Mouse (Mus musculus): ENCODE measurements around the gene Tprgl. TPM values are rescaled to one million over a fixed set of nuclear protein-coding genes. Genes with fewer than 3 reads are reported as not detected.

The Tprgl gene
- polyA plus RNA-seq, 1 experiment from 2014 or later, result 268 TPM

DNA sequence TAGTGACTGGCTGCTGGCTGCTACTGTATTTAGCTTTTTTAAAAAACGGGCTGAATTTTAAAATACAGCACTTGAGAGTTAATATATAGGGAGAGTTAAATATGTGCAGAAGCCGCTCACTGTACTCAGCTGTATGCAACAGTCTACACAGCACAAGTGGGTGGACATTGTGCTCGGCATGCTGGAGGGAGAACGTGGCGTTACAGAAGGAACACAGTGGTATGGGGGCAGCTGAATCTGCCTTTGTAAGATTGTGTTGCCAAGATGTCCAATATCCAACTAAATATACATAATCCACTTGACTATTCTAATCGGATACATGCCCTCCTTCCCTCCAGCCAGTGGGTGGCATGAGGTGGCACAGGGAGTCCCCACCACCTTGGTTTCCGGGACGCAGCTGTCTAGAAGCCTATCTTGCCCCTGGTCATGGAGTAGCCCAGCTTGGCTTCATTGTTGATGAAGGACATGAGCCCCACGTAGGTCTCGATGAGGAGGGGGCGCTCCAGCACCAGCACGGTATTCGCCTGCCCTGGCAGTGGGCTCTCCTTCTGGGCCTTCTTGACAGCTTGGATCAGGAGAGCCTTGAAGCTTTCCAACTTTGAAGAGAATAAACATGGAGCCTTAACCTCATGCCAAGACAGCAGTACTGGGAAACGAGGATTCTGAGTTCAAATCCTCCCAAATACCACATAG is 2.4 kb downstream of the Tprgl start:
- H3K27me3 ChIP-seq (replicated peaks; ENCODE audit: insufficient read depth, low read length), result no peaks in the 10 kb centered on the region
- 91% methylated on average over 14 of the region's 14 CpGs for WGBS
- H3K4me1 ChIP-seq (ENCODE audit: insufficient read depth, low read depth, low read length), result peaks cover 9% of the 10 kb centered on the region; the same call in 1 of the 2 replicates
- no peak overlapping the region for H3K4me2 ChIP-seq (replicated peaks; ENCODE audit: low read depth, low read length)
- H3K4me3 ChIP-seq (ENCODE audit: low read depth, low read length), result no peak overlapping the region
- DNase-seq (ENCODE audit: low spot score) (no peak), ATAC-seq (no peak)
- no peak for TF ChIP-seq CTCF (IDR thresholded peaks at IDR 0.05)
- no peak for TF ChIP-seq EP300 (IDR thresholded peaks at IDR 0.05)
- H3K9me3 ChIP-seq (ENCODE audit: low read length), result no peaks in the 10 kb centered on the region
- no peak overlapping the region for H3K9ac ChIP-seq (replicated peaks; ENCODE audit: low read depth)
- H3K27ac ChIP-seq (ENCODE audit: low read length), result no peak overlapping the region
- peaks cover 25% of the 10 kb centered on the region for H3K36me3 ChIP-seq (ENCODE audit: insufficient read depth, low read length)

DNA sequence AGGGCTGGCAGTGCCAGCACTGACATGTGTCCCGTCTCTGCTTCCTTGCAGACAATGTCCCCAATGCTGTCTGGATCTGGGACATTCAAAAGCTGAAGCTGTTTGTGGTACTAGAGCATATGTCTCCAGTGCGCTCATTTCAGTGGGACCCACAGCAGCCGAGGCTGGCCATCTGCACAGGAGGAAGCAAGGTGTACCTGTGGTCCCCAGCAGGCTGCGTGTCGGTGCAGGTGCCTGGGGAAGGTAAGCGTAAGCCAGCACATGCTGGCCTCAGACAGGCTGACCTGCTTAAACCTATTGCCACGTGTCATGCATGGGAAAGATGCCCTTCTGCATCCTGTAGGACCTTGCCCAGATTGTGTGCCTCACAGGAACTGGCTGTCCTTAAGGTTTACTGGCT is 4.4 kb downstream of the Tprgl start:
- peaks cover 6% of the 10 kb centered on the region; the same call in 1 of the 2 replicates for H3K4me1 ChIP-seq (ENCODE audit: insufficient read depth, low read depth, low read length)
- no peak overlapping the region for H3K4me2 ChIP-seq (replicated peaks; ENCODE audit: low read depth, low read length)
- H3K27me3 ChIP-seq (replicated peaks; ENCODE audit: insufficient read depth, low read length), result no peaks in the 10 kb centered on the region
- H3K36me3 ChIP-seq (ENCODE audit: insufficient read depth, low read length), result peaks cover 36% of the 10 kb centered on the region
- H3K27ac ChIP-seq (ENCODE audit: low read length), result no peak overlapping the region
- 79% methylated on average over 7 of the region's 7 CpGs for WGBS
- ATAC-seq, result no peak
- no peak for DNase-seq (ENCODE audit: low spot score)
- H3K9ac ChIP-seq (replicated peaks; ENCODE audit: low read depth), result no peak overlapping the region
- no peaks in the 10 kb centered on the region for H3K9me3 ChIP-seq (ENCODE audit: low read length)
- TF ChIP-seq EP300 (IDR thresholded peaks at IDR 0.05) (no peak), CTCF (IDR thresholded peaks at IDR 0.05) (no peak)
- no peak overlapping the region for H3K4me3 ChIP-seq (ENCODE audit: low read depth, low read length)

DNA sequence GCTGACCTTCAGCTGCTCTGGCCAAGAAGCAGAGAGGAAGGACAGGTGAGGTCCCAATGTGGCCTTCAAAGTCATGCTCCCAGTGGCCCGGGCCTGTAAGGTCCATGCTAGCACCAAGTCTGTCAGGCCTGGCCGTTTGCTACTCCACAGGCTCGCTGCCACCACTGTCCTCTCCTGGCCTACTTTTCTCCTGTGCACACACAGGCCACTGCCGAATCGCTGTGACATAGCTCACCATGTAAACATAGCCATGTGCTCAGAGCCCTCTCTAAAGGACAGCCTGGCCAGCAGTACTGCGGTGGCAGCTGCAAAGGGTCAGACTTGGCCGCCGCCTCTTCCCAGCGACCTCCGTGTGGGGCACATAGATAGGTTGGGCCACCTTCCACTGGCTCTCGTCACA is 6.4 kb downstream of the Tprgl start:
- ATAC-seq (no peak), DNase-seq (ENCODE audit: low spot score) (no peak)
- Histone ChIP-seq H3K27ac (ENCODE audit: low read length) (no peak overlapping the region), H3K27me3 (replicated peaks; ENCODE audit: insufficient read depth, low read length) (no peaks in the 10 kb centered on the region), H3K4me2 (replicated peaks; ENCODE audit: low read depth, low read length) (no peak overlapping the region), H3K4me3 (ENCODE audit: low read depth, low read length) (no peak overlapping the region), H3K36me3 (ENCODE audit: insufficient read depth, low read length) (peaks cover 36% of the 10 kb centered on the region), H3K9ac (replicated peaks; ENCODE audit: low read depth) (no peak overlapping the region), H3K9me3 (ENCODE audit: low read length) (no peaks in the 10 kb centered on the region), H3K4me1 (ENCODE audit: insufficient read depth, low read depth, low read length) (peaks cover under 1% of the 10 kb centered on the region; the same call in 1 of the 2 replicates)
- TF ChIP-seq CTCF (IDR thresholded peaks at IDR 0.05), result no peak
- no peak for TF ChIP-seq EP300 (IDR thresholded peaks at IDR 0.05)
- WGBS, result 57% methylated on average over 11 of the region's 11 CpGs

DNA sequence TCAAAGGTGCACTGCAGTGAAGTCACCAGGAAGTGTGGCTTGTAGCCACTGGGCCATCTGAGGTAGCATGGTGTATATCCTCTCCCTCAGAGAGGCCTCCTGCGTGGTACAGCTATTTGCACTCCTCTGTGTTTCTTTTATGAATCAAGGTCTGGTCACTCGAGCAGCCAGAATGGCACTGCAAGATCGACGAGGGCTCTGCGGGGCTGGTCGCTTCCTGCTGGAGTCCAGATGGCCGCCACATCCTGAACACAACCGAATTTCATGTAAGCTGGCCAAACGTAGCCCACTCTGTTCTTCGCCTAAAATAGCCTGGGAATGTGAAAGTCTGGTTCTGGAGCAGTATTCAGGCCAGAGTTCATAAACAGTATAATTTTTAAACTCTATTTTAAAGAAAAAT is 14.1 kb downstream of the Tprgl start:
- 73% methylated on average over 10 of the region's 10 CpGs for WGBS
- H3K4me1 ChIP-seq (ENCODE audit: insufficient read depth, low read depth, low read length), result peaks cover 7% of the 10 kb centered on the region; the same call in 1 of the 2 replicates
- TF ChIP-seq EP300 (IDR thresholded peaks at IDR 0.05), result no peak
- TF ChIP-seq CTCF (IDR thresholded peaks at IDR 0.05), result no peak
- no peak overlapping the region for H3K9ac ChIP-seq (replicated peaks; ENCODE audit: low read depth)
- peaks cover 4% of the 10 kb centered on the region; the same call in 1 of the 2 replicates for H3K27me3 ChIP-seq (replicated peaks; ENCODE audit: insufficient read depth, low read length)
- no peaks in the 10 kb centered on the region for H3K36me3 ChIP-seq (ENCODE audit: insufficient read depth, low read length)
- H3K27ac ChIP-seq (ENCODE audit: low read length), result no peak overlapping the region
- no peaks in the 10 kb centered on the region for H3K9me3 ChIP-seq (ENCODE audit: low read length)
- ATAC-seq (no peak), DNase-seq (ENCODE audit: low spot score) (no peak)
- H3K4me2 ChIP-seq (replicated peaks; ENCODE audit: low read depth, low read length), result no peak overlapping the region
- no peak overlapping the region for H3K4me3 ChIP-seq (ENCODE audit: low read depth, low read length)

DNA sequence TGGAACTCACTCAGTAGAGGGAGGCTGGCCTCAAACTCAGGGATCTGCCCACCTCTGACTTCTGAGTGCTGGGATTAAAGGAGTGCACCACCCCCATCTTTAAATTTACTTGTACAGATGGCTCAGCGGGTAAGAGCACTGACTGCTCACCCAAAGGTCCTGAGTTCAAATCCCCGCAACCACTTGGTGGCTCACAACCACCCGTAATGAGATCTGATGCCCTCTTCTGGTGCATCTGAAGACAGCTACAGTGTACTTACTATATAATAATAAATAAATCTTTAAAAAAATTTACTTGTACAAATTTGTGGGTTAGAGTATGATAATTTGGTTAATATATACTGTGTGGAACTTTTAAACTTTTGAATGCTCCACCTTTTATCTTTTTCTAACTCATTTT is 15.8 kb downstream of the Tprgl start:
- Histone ChIP-seq H3K4me2 (replicated peaks; ENCODE audit: low read depth, low read length) (no peak overlapping the region), H3K9ac (replicated peaks; ENCODE audit: low read depth) (no peak overlapping the region), H3K36me3 (ENCODE audit: insufficient read depth, low read length) (no peaks in the 10 kb centered on the region), H3K4me1 (ENCODE audit: insufficient read depth, low read depth, low read length) (peaks cover 18% of the 10 kb centered on the region), H3K27ac (ENCODE audit: low read length) (no peak overlapping the region), H3K9me3 (ENCODE audit: low read length) (no peaks in the 10 kb centered on the region), H3K4me3 (ENCODE audit: low read depth, low read length) (no peak overlapping the region), H3K27me3 (replicated peaks; ENCODE audit: insufficient read depth, low read length) (peaks cover 20% of the 10 kb centered on the region)
- ATAC-seq, result no peak
- WGBS, result 78% methylated on average over 3 of the region's 3 CpGs
- TF ChIP-seq EP300 (IDR thresholded peaks at IDR 0.05) (no peak), CTCF (IDR thresholded peaks at IDR 0.05) (0 out of 2 replicates have a peak, but pooled peaks have one; percentile 2)
- no peak for DNase-seq (ENCODE audit: low spot score)

DNA sequence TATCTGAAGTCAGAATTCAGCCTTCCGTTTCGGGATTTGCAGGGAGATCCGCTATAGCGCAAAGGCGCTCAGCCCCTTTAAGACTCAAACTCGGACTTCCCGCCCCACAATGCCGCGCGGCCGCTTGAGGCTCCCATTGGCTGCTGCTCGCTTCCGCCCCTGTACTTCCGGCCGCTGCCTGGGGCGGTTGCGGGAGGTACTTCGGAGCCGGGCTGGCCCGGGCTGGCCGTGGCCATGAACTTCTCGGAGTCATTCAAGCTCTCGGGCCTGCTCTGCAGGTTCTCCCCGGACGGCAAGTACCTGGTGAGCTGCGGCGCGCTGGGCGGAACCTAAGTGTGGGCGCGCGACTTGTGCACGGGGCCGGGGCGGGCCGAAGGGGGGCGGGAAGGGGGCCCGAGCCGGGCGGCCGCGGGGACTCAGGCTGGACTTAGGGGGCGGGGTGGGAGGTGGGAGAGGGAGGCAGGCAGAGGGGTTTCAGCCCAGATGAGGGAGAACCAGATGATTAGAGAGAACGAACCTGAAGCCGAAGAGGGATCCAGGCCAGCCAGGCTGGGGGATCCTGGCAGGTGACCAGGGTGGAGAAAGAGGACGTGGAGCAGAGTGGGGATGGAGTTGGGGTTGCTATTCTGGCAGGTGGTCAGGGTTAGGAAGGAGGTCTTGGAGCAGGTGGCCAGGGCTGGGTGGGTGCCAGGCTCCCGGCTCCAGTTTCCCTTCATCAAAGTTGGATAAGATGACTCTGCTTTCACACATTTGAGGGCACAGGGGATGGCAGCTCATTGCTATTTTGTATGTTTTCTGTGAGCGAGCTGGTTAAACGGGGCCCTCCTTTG is 18.0 kb downstream of the Tprgl start, which contains the start of gene Wrap73:
Gene Wrap73, plus strand, starts transcription at position 162 of the 830 bp plus-strand sequence.
- DNase-seq (ENCODE audit: low spot score), result peak; percentile 96
- 1% methylated on average over 49 of the region's 49 CpGs for WGBS
- peaks cover 42% of the 10 kb centered on the region for H3K27me3 ChIP-seq (replicated peaks; ENCODE audit: insufficient read depth, low read length)
- peak within 1 kb of the TSS; percentile 73 for H3K4me3 ChIP-seq (ENCODE audit: low read depth, low read length)
- H3K4me2 ChIP-seq (replicated peaks; ENCODE audit: low read depth, low read length), result peak within 1 kb of the TSS; percentile 88
- TF ChIP-seq CTCF (IDR thresholded peaks at IDR 0.05) (no peak), EP300 (IDR thresholded peaks at IDR 0.05) (no peak)
- peak; percentile 97 for ATAC-seq
- no peaks in the 10 kb centered on the region for H3K9me3 ChIP-seq (ENCODE audit: low read length)
- H3K36me3 ChIP-seq (ENCODE audit: insufficient read depth, low read length), result no peaks in the 10 kb centered on the region
- H3K27ac ChIP-seq (ENCODE audit: low read length), result peak within 1 kb of the TSS; percentile 73
- peaks cover 22% of the 10 kb centered on the region for H3K4me1 ChIP-seq (ENCODE audit: insufficient read depth, low read depth, low read length)
- H3K9ac ChIP-seq (replicated peaks; ENCODE audit: low read depth), result peak within 1 kb of the TSS; percentile 63

Measured in lung, postnatal 0 days (tissue).